Mouse (Mus musculus): ENCODE measurements around the gene Zfp119a. TPM values are rescaled to one million over a fixed set of nuclear protein-coding genes. Genes with fewer than 3 reads are reported as not detected.
"Not testable (repeated sequence)": the region's sequence is repeated elsewhere in the genome, so short reads cannot be mapped to it uniquely, and the experiment has no call there.

Zfp119a gene
- polyA plus RNA-seq (2016; fragmentation: Nextera tagmentation; extraction: Ambion mirVana), result 9.1 and 10.5 TPM in 2 replicates

DNA sequence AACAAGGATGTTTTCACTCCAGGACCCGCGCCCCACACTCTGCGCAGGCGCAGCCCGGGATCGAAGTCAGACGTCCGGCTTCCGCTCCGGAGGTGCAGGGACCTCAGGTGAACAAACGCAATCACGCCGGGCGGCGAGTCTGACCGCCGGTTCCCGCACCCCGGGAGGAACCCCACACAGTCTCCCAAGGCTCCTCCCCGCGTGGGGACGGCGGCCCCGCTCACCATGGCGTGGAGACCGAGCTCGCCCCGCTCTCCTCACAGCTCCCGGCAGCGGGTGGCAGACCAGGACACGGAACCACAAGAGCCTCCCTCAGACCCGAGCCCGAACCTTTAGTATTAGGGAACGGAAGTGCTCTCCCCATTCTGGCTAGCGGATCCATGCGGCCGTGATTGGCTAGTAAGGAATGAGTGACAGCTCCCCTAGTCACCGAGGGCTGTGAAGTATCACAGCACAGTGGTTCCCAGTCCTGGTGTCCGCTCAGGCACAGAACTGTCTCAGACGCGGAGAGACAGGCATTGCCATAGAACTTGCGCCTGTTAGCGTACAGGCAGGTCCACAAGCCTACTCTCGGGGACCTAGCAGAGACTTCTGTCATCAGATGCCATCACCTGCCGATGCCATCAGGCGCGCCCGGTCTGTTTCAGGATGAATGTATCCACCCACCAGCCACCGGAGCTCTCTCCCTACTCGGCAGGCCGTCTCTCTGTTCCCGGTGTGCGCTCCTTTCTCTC lies at the start of gene Zfp119a:
Gene Zfp119a, minus strand, starts transcription at position 295 of the 734 bp plus-strand sequence.
- peak; percentile 81 for DNase-seq (ENCODE audit: extremely low spot score, low spot score)
- not testable (repeated sequence) for H3K9me3 ChIP-seq; H3K36me3 ChIP-seq (replicated peaks); H3K27me3 ChIP-seq (ENCODE audit: poor library complexity, severe bottlenecking)
- Histone ChIP-seq H3K4me1 (peaks cover 12% of the 10 kb centered on the region), H3K27ac (peak within 1 kb of the TSS; percentile 85), H3K4me3 (peak within 1 kb of the TSS; percentile 56)
- WGBS, result under 1% methylated on average over 43 of the region's 53 CpGs

GRCm38 (mm10) chr17:55906669-55907068 lies 27.9 kb upstream of the Zfp119a start:
- H3K9me3 ChIP-seq, result no peaks in the 10 kb centered on the region
- H3K27me3 ChIP-seq (ENCODE audit: poor library complexity, severe bottlenecking), result no peaks in the 10 kb centered on the region
- no peak for DNase-seq (ENCODE audit: extremely low spot score, low spot score)
- H3K4me1 ChIP-seq, result no peaks in the 10 kb centered on the region
- no peak overlapping the region for H3K4me3 ChIP-seq
- H3K27ac ChIP-seq, result no peak overlapping the region
- no peaks in the 10 kb centered on the region for H3K36me3 ChIP-seq (replicated peaks)

- H3K36me3 ChIP-seq (replicated peaks), result no peaks in the 10 kb centered on the region
These were observed 25.4 kb upstream of the Zfp119a start for GRCm38 (mm10) chr17:55904131-55904530.

DNA sequence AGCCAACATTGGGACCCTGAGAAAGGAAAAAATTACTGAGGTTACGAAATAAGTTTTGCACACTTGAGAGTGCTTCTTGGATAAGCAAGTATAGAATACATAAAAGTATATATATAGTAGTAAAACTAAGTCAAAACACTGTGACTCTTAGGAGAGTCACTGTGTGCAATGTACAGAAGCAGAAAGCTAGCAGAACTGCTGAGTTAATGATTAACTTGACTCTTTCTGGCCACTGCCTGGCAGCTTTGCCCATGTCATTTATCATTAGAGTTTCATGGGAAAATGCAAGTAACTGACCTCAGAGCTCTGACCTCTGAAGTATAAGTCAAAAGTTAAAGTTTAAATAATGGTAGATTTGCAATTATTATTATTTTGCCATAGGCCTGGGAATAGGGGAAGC lies 25.0 kb upstream of the Zfp119a start:
- WGBS, result 90% methylated on average over 1 of the region's 1 CpGs

More at GRCm38 (mm10) chr17:55904131-55904530, 25.4 kb upstream of the Zfp119a start:
- no peak for DNase-seq (ENCODE audit: extremely low spot score, low spot score)
- Histone ChIP-seq H3K4me3 (no peak overlapping the region), H3K27ac (no peak overlapping the region), H3K27me3 (ENCODE audit: poor library complexity, severe bottlenecking) (no peaks in the 10 kb centered on the region), H3K9me3 (peaks cover under 1% of the 10 kb centered on the region; the same call in 1 of the 2 replicates), H3K4me1 (no peaks in the 10 kb centered on the region)
- 78% methylated on average over 6 of the region's 6 CpGs for WGBS

DNA sequence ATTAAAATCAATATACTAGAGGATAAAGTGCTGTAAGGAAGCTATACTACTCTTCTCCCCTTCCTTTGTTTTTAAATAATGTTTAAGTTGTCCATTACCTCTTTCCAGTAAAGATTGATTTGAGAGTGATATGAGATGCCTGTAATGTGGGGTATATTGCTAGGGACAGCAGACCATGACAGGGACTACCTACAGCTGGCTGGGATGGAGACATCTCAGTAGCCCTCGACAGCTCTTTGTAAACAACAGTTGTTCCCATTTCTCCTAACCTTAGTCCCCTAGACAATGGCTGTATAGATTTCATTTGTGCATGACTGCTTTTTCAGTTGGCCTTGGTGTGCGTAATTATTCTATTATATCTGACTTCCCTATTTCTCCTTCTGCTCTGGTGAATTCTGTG lies 24.4 kb upstream of the Zfp119a start:
- Histone ChIP-seq H3K27me3 (ENCODE audit: poor library complexity, severe bottlenecking) (no peaks in the 10 kb centered on the region), H3K4me3 (no peak overlapping the region), H3K36me3 (replicated peaks) (peaks cover 10% of the 10 kb centered on the region), H3K4me1 (no peaks in the 10 kb centered on the region), H3K27ac (no peak overlapping the region), H3K9me3 (peaks cover 10% of the 10 kb centered on the region)
- 71% methylated on average over 2 of the region's 2 CpGs for WGBS
- DNase-seq (ENCODE audit: extremely low spot score, low spot score), result no peak

More for the DNA sequence above, 25.0 kb upstream of the Zfp119a start:
- Histone ChIP-seq H3K36me3 (replicated peaks) (peaks cover 4% of the 10 kb centered on the region), H3K4me3 (no peak overlapping the region), H3K4me1 (no peaks in the 10 kb centered on the region), H3K9me3 (peaks cover 4% of the 10 kb centered on the region; the same call in 1 of the 2 replicates), H3K27me3 (ENCODE audit: poor library complexity, severe bottlenecking) (no peaks in the 10 kb centered on the region), H3K27ac (no peak overlapping the region)
- DNase-seq (ENCODE audit: extremely low spot score, low spot score), result no peak

DNA sequence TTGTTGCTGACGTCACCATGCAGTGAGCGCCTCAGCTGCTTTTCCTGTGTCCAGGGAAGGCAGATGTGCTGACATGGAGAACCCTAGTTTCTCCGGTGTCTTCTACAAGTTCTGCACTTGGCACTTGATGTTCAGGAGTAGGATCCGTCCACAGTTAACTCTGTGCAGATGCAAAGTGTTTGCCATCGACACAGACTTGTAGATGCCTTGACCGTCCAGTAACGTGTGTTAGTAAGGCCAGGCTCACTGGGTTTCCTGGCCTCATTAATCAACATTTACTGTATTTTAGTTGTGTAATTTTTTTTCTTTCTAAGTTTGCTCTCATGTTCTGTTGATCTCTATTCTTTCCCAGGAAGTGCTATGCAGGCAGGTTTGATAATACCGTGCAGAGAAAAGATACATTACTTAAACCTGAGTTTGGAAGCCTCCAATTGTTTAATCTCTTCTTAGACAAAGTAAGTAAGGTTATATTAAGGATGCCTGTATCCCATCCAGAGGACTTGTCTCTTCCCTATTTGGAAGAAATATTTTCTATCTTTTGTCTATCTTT lies 13.8 kb upstream of the Zfp119a start:
- 20% methylated on average over 7 of the region's 8 CpGs for WGBS

GRCm38 (mm10) chr17:55884912-55885311 lies 6.2 kb upstream of the Zfp119a start:
- no peak for DNase-seq (ENCODE audit: extremely low spot score, low spot score)
- 67% methylated on average over 2 of the region's 2 CpGs for WGBS
- Histone ChIP-seq H3K4me3 (no peak overlapping the region), H3K9me3 (no peaks in the 10 kb centered on the region), H3K36me3 (replicated peaks) (no peaks in the 10 kb centered on the region), H3K27ac (no peak overlapping the region), H3K27me3 (ENCODE audit: poor library complexity, severe bottlenecking) (no peaks in the 10 kb centered on the region), H3K4me1 (no peaks in the 10 kb centered on the region; the same call in 1 of the 2 replicates)

More for the DNA sequence above, 13.8 kb upstream of the Zfp119a start:
- H3K36me3 ChIP-seq (replicated peaks), result peaks cover 21% of the 10 kb centered on the region
- H3K27me3 ChIP-seq (ENCODE audit: poor library complexity, severe bottlenecking); DNase-seq (ENCODE audit: extremely low spot score, low spot score); H3K9me3 ChIP-seq: not testable (repeated sequence)
- peak overlapping the region; percentile 56 for H3K4me3 ChIP-seq
- peak overlapping the region; percentile 66 for H3K27ac ChIP-seq
- peaks cover 12% of the 10 kb centered on the region for H3K4me1 ChIP-seq

DNA sequence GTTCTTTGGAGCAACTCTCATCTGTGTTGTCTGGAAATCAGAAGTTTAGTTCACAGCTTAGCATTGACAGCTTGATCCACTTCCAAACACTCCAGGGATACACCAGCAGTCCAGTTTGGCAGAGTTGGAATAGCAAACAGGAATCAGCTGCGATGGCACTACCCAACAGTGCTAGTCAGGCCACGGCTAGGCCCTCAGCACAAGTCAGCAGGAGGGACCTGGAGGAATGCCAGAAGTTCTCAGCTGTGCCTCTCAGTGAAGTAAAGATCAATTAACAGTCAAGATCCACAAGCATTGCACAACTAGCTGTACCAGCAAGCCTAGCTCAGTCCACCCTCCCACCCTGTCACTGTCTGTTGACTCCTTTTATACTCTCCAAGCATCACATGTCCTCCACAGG lies 4.9 kb upstream of the Zfp119a start:
- H3K4me1 ChIP-seq, result peaks cover 6% of the 10 kb centered on the region
- no peaks in the 10 kb centered on the region for H3K36me3 ChIP-seq (replicated peaks)
- H3K27ac ChIP-seq, result no peak overlapping the region
- WGBS, result 72% methylated on average over 2 of the region's 2 CpGs
- no peaks in the 10 kb centered on the region for H3K27me3 ChIP-seq (ENCODE audit: poor library complexity, severe bottlenecking)
- no peaks in the 10 kb centered on the region for H3K9me3 ChIP-seq
- no peak overlapping the region for H3K4me3 ChIP-seq
- no peak for DNase-seq (ENCODE audit: extremely low spot score, low spot score)

- not testable (repeated sequence) for H3K36me3 ChIP-seq (replicated peaks); H3K9me3 ChIP-seq; H3K27me3 ChIP-seq (ENCODE audit: poor library complexity, severe bottlenecking); DNase-seq (ENCODE audit: extremely low spot score, low spot score)
- Histone ChIP-seq H3K4me3 (peak overlapping the region; percentile 56), H3K27ac (peak overlapping the region; percentile 77), H3K4me1 (peaks cover 12% of the 10 kb centered on the region)
- 3% methylated on average over 7 of the region's 8 CpGs for WGBS
These were observed 471 bp downstream of the Zfp119a start for GRCm38 (mm10) chr17:55878282-55878635.

GRCm38 (mm10) chr17:55877184-55877583 lies 1.5 kb downstream of the Zfp119a start:
- WGBS, result 94% methylated on average over 4 of the region's 4 CpGs

DNA sequence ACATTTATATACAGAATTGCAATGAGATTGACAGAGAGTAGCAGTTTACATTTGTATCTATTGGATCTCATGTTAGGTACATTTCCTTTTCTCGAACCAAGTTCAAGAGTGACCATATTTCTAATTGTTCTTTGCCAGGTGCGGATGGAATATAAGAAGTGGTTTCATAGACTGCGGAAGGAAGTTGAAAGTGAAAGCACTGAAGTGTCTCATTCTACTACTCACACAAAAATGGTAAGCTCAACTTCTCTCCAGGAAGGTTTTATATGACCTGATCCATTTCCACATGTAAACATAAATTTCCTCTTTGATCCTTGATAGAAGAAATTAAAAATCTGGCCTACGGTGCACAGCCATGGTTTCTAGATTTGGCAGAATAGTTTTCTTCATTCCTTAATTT lies 35.7 kb downstream of the Zfp119a start:
- H3K4me1 ChIP-seq, result no peaks in the 10 kb centered on the region
- no peaks in the 10 kb centered on the region for H3K36me3 ChIP-seq (replicated peaks)
- H3K9me3 ChIP-seq, result no peaks in the 10 kb centered on the region
- DNase-seq (ENCODE audit: extremely low spot score, low spot score), result no peak
- WGBS, result 89% methylated on average over 4 of the region's 4 CpGs
- H3K27me3 ChIP-seq (ENCODE audit: poor library complexity, severe bottlenecking), result no peaks in the 10 kb centered on the region
- no peak overlapping the region for H3K27ac ChIP-seq
- no peak overlapping the region for H3K4me3 ChIP-seq

More at GRCm38 (mm10) chr17:55877184-55877583, 1.5 kb downstream of the Zfp119a start:
- H3K27me3 ChIP-seq (ENCODE audit: poor library complexity, severe bottlenecking), result no peaks in the 10 kb centered on the region
- H3K4me3 ChIP-seq, result no peak overlapping the region
- DNase-seq (ENCODE audit: extremely low spot score, low spot score), result no peak
- H3K4me1 ChIP-seq, result peaks cover 12% of the 10 kb centered on the region
- H3K36me3 ChIP-seq (replicated peaks), result peaks cover 8% of the 10 kb centered on the region
- H3K27ac ChIP-seq, result no peak overlapping the region
- peaks cover 6% of the 10 kb centered on the region; the same call in 1 of the 2 replicates for H3K9me3 ChIP-seq

- H3K27me3 ChIP-seq (ENCODE audit: poor library complexity, severe bottlenecking), result no peaks in the 10 kb centered on the region
- H3K36me3 ChIP-seq (replicated peaks), result no peaks in the 10 kb centered on the region
- no peak for DNase-seq (ENCODE audit: extremely low spot score, low spot score)
- no peak overlapping the region for H3K27ac ChIP-seq
- H3K9me3 ChIP-seq, result no peaks in the 10 kb centered on the region
- H3K4me1 ChIP-seq, result no peaks in the 10 kb centered on the region
- 82% methylated on average over 1 of the region's 1 CpGs for WGBS
- H3K4me3 ChIP-seq, result no peak overlapping the region
These were observed 57.2 kb downstream of the Zfp119a start for GRCm38 (mm10) chr17:55821566-55821965.

GRCm38 (mm10) chr17:55816853-55817252 lies 61.9 kb downstream of the Zfp119a start:
- Histone ChIP-seq H3K27me3 (ENCODE audit: poor library complexity, severe bottlenecking) (no peaks in the 10 kb centered on the region), H3K27ac (no peak overlapping the region), H3K9me3 (no peaks in the 10 kb centered on the region), H3K36me3 (replicated peaks) (no peaks in the 10 kb centered on the region), H3K4me3 (no peak overlapping the region), H3K4me1 (no peaks in the 10 kb centered on the region)
- WGBS, result 92% methylated on average over 4 of the region's 4 CpGs
- no peak for DNase-seq (ENCODE audit: extremely low spot score, low spot score)
